Mouse (Mus musculus): ENCODE measurements around the gene Stk19.
"Not testable (repeated sequence)": the region's sequence is repeated elsewhere in the genome, so short reads cannot be mapped to it uniquely, and the experiment has no call there.

- not testable (repeated sequence) for TF ChIP-seq CTCF (IDR thresholded peaks at IDR 0.05; ENCODE audit: borderline replicate concordance, insufficient read depth, low read length); POLR2A (IDR thresholded peaks at IDR 0.05; ENCODE audit: low read depth, low read length)
Observed at GRCm38 (mm10) chr17:34800781-34801305, 35.9 kb downstream of the Stk19 start.

Measured in embryonic fibroblast, embryonic 13.5 days (primary cell).